Mouse (Mus musculus): Measurements from ENCODE around the gene Atp6v1e2. TPM values are rescaled to one million over a fixed set of nuclear protein-coding genes. Genes with fewer than 3 reads are reported as not detected.

The Atp6v1e2 gene
- polyA plus RNA-seq (2014; fragmentation: Nextera tagmentation; extraction: Ambion mirVana), result not detected in 2 replicates

GRCm38 (mm10) chr17:86947840-86948796, at the start of gene Atp6v1e2:
Atp6v1e2 (minus strand) TSS chr17:86947897.
- H3K9me3 ChIP-seq (ENCODE audit: control insufficient read depth, low read length), result no peaks in the 10 kb centered on the region
- no peaks in the 10 kb centered on the region for H3K27me3 ChIP-seq (ENCODE audit: control insufficient read depth, insufficient read depth, low read length)
- H3K4me1 ChIP-seq (ENCODE audit: control insufficient read depth, insufficient read depth, low read length), result no peaks in the 10 kb centered on the region
- 82% methylated on average over 28 of the region's 28 CpGs for WGBS
- no peaks in the 10 kb centered on the region for H3K36me3 ChIP-seq (ENCODE audit: control insufficient read depth, insufficient read depth, low read length)
- no peak within 1 kb of the TSS for H3K4me2 ChIP-seq (ENCODE audit: low read depth)
- H3K27ac ChIP-seq (ENCODE audit: low read depth, low read length), result no peak within 1 kb of the TSS
- H3K9ac ChIP-seq (ENCODE audit: low read length), result no peak within 1 kb of the TSS
- no peak within 1 kb of the TSS for H3K4me3 ChIP-seq (ENCODE audit: low read depth, low read length)
- DNase-seq (ENCODE audit: low spot score) (no peak), ATAC-seq (ENCODE audit: insufficient read depth, low FRiP score, low TSS enrichment) (no peak)

- no peaks in the 10 kb centered on the region for H3K9me3 ChIP-seq (ENCODE audit: control insufficient read depth, low read length)
- H3K4me3 ChIP-seq (ENCODE audit: low read depth, low read length), result no peak overlapping the region
- no peaks in the 10 kb centered on the region for H3K4me1 ChIP-seq (ENCODE audit: control insufficient read depth, insufficient read depth, low read length)
- 94% methylated on average over 6 of the region's 6 CpGs for WGBS
- no peak overlapping the region for H3K27ac ChIP-seq (ENCODE audit: low read depth, low read length)
- no peak for DNase-seq (ENCODE audit: low spot score)
- H3K27me3 ChIP-seq (ENCODE audit: control insufficient read depth, insufficient read depth, low read length), result no peaks in the 10 kb centered on the region
- no peak overlapping the region for H3K9ac ChIP-seq (ENCODE audit: low read length)
- no peaks in the 10 kb centered on the region for H3K36me3 ChIP-seq (ENCODE audit: control insufficient read depth, insufficient read depth, low read length)
- no peak overlapping the region for H3K4me2 ChIP-seq (ENCODE audit: low read depth)
- ATAC-seq (ENCODE audit: insufficient read depth, low FRiP score, low TSS enrichment), result no peak
Observed at GRCm38 (mm10) chr17:86997323-86997722, 49.6 kb upstream of the Atp6v1e2 start.

DNA sequence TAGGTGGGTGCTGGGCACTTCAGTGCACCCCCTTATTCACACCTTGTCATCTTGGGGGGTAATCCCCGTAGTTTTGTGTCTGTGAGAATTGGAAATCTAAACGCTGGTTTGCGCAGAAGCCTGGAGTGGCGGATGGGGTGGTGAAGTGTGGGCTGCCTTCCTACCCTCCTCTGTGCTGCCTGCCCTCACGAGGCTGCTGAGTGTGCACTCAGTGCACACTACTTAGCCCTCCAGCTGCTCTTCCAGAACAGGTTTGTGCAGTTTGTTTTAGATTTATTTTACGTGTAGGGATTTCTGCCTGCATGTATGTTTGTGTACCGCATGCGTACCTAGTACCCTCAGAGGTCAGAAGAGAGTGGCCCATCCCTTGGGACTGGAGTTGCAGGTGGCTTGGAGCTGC, 43.6 kb upstream of the Atp6v1e2 start:
- ATAC-seq (ENCODE audit: insufficient read depth, low FRiP score, low TSS enrichment) (no peak), DNase-seq (ENCODE audit: low spot score) (no peak)
- 94% methylated on average over 8 of the region's 8 CpGs for WGBS
- Histone ChIP-seq H3K4me3 (ENCODE audit: low read depth, low read length) (no peak overlapping the region), H3K9me3 (ENCODE audit: control insufficient read depth, low read length) (no peaks in the 10 kb centered on the region), H3K27ac (ENCODE audit: low read depth, low read length) (no peak overlapping the region), H3K27me3 (ENCODE audit: control insufficient read depth, insufficient read depth, low read length) (no peaks in the 10 kb centered on the region), H3K36me3 (ENCODE audit: control insufficient read depth, insufficient read depth, low read length) (no peaks in the 10 kb centered on the region), H3K4me2 (ENCODE audit: low read depth) (no peak overlapping the region), H3K9ac (ENCODE audit: low read length) (no peak overlapping the region), H3K4me1 (ENCODE audit: control insufficient read depth, insufficient read depth, low read length) (no peaks in the 10 kb centered on the region)

- no peaks in the 10 kb centered on the region for H3K9me3 ChIP-seq (ENCODE audit: control insufficient read depth, low read length)
- no peaks in the 10 kb centered on the region for H3K4me1 ChIP-seq (ENCODE audit: control insufficient read depth, insufficient read depth, low read length)
- no peak overlapping the region for H3K9ac ChIP-seq (ENCODE audit: low read length)
- no peak overlapping the region for H3K4me2 ChIP-seq (ENCODE audit: low read depth)
- no peak for ATAC-seq (ENCODE audit: insufficient read depth, low FRiP score, low TSS enrichment)
- WGBS, result 75% methylated on average over 6 of the region's 6 CpGs
- no peak for DNase-seq (ENCODE audit: low spot score)
- no peaks in the 10 kb centered on the region for H3K36me3 ChIP-seq (ENCODE audit: control insufficient read depth, insufficient read depth, low read length)
- no peak overlapping the region for H3K4me3 ChIP-seq (ENCODE audit: low read depth, low read length)
- no peaks in the 10 kb centered on the region for H3K27me3 ChIP-seq (ENCODE audit: control insufficient read depth, insufficient read depth, low read length)
- no peak overlapping the region for H3K27ac ChIP-seq (ENCODE audit: low read depth, low read length)
Observed at GRCm38 (mm10) chr17:86988601-86989184, 41.0 kb upstream of the Atp6v1e2 start.

DNA sequence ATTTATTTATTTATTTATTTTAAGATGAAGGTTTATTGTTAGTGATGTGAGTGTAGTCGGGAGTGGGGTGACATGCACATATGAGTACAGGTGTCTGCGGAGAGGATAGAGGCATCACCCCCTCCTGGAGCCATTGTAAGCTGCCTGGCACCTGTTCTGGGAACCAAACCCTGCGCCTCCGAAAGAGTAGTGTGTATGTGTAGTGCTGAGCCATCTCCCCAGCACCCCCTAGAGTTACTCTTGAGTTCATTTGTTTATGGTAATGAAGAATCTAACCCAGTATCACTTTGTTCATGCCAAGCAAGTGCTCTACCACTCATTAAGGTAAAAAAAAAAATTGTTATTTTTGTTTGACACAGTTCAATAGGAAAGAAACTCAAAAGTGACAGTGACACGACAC, 40.5 kb upstream of the Atp6v1e2 start:
- ATAC-seq (ENCODE audit: insufficient read depth, low FRiP score, low TSS enrichment) (no peak), DNase-seq (ENCODE audit: low spot score) (no peak)
- H3K9ac ChIP-seq (ENCODE audit: low read length), result no peak overlapping the region
- no peak overlapping the region for H3K4me3 ChIP-seq (ENCODE audit: low read depth, low read length)
- H3K4me2 ChIP-seq (ENCODE audit: low read depth), result no peak overlapping the region
- no peaks in the 10 kb centered on the region for H3K36me3 ChIP-seq (ENCODE audit: control insufficient read depth, insufficient read depth, low read length)
- H3K27ac ChIP-seq (ENCODE audit: low read depth, low read length), result no peak overlapping the region
- 89% methylated on average over 5 of the region's 5 CpGs for WGBS
- no peaks in the 10 kb centered on the region for H3K27me3 ChIP-seq (ENCODE audit: control insufficient read depth, insufficient read depth, low read length)
- no peaks in the 10 kb centered on the region for H3K4me1 ChIP-seq (ENCODE audit: control insufficient read depth, insufficient read depth, low read length)
- H3K9me3 ChIP-seq (ENCODE audit: control insufficient read depth, low read length), result no peaks in the 10 kb centered on the region

DNA sequence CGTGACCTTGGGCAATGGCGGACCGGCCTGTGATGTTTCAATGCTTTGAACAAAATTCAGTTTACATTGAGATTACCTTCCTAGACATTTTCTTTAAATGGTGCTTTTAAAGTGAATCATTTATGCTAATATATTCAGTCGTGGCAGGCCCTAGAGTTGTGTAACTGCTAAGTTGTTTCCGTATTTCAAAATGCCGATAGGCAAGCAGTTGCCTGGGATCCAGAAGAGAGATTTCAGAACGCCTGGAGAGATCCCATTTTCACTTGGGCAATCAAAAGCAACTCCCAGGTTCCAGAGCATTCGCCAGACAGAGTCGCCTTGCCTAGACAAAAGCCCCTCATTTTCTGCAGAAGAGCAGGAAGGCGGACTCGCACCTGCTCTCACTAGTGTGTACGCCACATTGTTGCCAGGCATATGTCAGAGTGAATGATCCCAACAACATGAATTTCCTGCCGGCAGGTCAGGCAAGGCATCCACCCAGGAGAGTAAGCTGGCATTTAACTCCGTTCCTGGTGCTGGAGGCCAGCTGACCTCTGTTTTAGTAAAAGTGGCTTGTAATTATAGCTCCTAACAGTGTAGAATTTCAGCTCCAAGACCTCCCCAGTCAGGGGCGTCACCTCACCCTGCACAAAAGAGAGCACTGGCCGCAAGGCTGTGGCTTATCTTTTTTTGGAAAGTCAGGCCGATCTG, 38.9 kb upstream of the Atp6v1e2 start:
- no peaks in the 10 kb centered on the region for H3K9me3 ChIP-seq (ENCODE audit: control insufficient read depth, low read length)
- H3K4me1 ChIP-seq (ENCODE audit: control insufficient read depth, insufficient read depth, low read length), result no peaks in the 10 kb centered on the region
- H3K36me3 ChIP-seq (ENCODE audit: control insufficient read depth, insufficient read depth, low read length), result no peaks in the 10 kb centered on the region; the same call in 1 of the 2 replicates
- no peak overlapping the region for H3K4me2 ChIP-seq (ENCODE audit: low read depth)
- H3K27ac ChIP-seq (ENCODE audit: low read depth, low read length), result no peak overlapping the region
- no peak overlapping the region for H3K9ac ChIP-seq (ENCODE audit: low read length)
- WGBS, result 58% methylated on average over 17 of the region's 17 CpGs
- ATAC-seq (ENCODE audit: insufficient read depth, low FRiP score, low TSS enrichment), result no peak
- no peak overlapping the region for H3K4me3 ChIP-seq (ENCODE audit: low read depth, low read length)
- no peak for DNase-seq (ENCODE audit: low spot score)
- H3K27me3 ChIP-seq (ENCODE audit: control insufficient read depth, insufficient read depth, low read length), result no peaks in the 10 kb centered on the region

DNA sequence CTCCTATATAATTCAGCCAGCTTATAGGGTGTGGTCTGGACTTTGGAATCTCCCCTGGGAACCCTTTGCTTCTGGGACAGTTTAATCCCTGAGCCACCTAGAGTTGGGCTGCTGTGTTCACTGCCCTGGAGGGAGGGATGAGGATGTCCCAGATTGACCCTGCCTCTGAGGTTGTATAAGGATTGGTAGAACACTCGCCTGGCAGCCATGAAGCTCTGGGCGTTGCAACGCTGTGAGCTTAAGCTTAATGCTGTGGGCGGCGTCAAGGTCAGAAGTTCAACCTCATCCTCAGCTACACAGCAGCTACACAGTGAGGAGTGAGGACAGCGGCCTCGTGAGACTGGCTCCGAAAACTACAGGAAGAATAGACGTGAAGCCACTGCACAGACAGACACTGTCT, 34.8 kb upstream of the Atp6v1e2 start:
- no peak for ATAC-seq (ENCODE audit: insufficient read depth, low FRiP score, low TSS enrichment)
- Histone ChIP-seq H3K27me3 (ENCODE audit: control insufficient read depth, insufficient read depth, low read length) (no peaks in the 10 kb centered on the region), H3K4me2 (ENCODE audit: low read depth) (no peak overlapping the region), H3K36me3 (ENCODE audit: control insufficient read depth, insufficient read depth, low read length) (no peaks in the 10 kb centered on the region; the same call in 1 of the 2 replicates), H3K9ac (ENCODE audit: low read length) (no peak overlapping the region), H3K4me3 (ENCODE audit: low read depth, low read length) (no peak overlapping the region), H3K27ac (ENCODE audit: low read depth, low read length) (no peak overlapping the region), H3K4me1 (ENCODE audit: control insufficient read depth, insufficient read depth, low read length) (no peaks in the 10 kb centered on the region), H3K9me3 (ENCODE audit: control insufficient read depth, low read length) (no peaks in the 10 kb centered on the region)
- WGBS, result 74% methylated on average over 9 of the region's 9 CpGs
- no peak for DNase-seq (ENCODE audit: low spot score)

- no peak overlapping the region for H3K4me3 ChIP-seq (ENCODE audit: low read depth, low read length)
- H3K4me2 ChIP-seq (ENCODE audit: low read depth), result no peak overlapping the region
- H3K27ac ChIP-seq (ENCODE audit: low read depth, low read length), result no peak overlapping the region
- H3K9me3 ChIP-seq (ENCODE audit: control insufficient read depth, low read length), result no peaks in the 10 kb centered on the region
- no peaks in the 10 kb centered on the region; the same call in 1 of the 2 replicates for H3K36me3 ChIP-seq (ENCODE audit: control insufficient read depth, insufficient read depth, low read length)
- H3K9ac ChIP-seq (ENCODE audit: low read length), result no peak overlapping the region
- 95% methylated on average over 2 of the region's 2 CpGs for WGBS
- DNase-seq (ENCODE audit: low spot score), result no peak
- no peaks in the 10 kb centered on the region for H3K27me3 ChIP-seq (ENCODE audit: control insufficient read depth, insufficient read depth, low read length)
- no peak for ATAC-seq (ENCODE audit: insufficient read depth, low FRiP score, low TSS enrichment)
- no peaks in the 10 kb centered on the region for H3K4me1 ChIP-seq (ENCODE audit: control insufficient read depth, insufficient read depth, low read length)
Observed at GRCm38 (mm10) chr17:86981701-86982100, 34.0 kb upstream of the Atp6v1e2 start.

Data from neural tube, embryonic 11.5 days (tissue).